Mouse (Mus musculus) lung, postnatal 4 days (tissue): ENCODE data around the gene Cpeb4.
A peak's percentile ranks its signal among the peaks of the same experiment; 100 is the strongest.

Source experiments
- DNase-seq, 2 experiments: peaks; one replicate each; pipeline ENCODE4 v3.0.0; 2021

Gene Cpeb4

GRCm38 (mm10) chr11:31902251-31903001 is 30.4 kb downstream of the Cpeb4 start:
- no peak for DNase-seq

GRCm38 (mm10) chr11:31906499-31906898 is 34.5 kb downstream of the Cpeb4 start:
- no peak for DNase-seq

GRCm38 (mm10) chr11:31907650-31908049 is 35.6 kb downstream of the Cpeb4 start:
- no peak for DNase-seq

- no peak for DNase-seq
These were observed 40.9 kb downstream of the Cpeb4 start for GRCm38 (mm10) chr11:31912958-31913357.

GRCm38 (mm10) chr11:31917769-31918168 is 45.8 kb downstream of the Cpeb4 start:
- no peak for DNase-seq

GRCm38 (mm10) chr11:31930051-31930450 is 58.0 kb downstream of the Cpeb4 start:
- DNase-seq = no peak

- DNase-seq = no peak
These were observed 63.6 kb downstream of the Cpeb4 start for GRCm38 (mm10) chr11:31935652-31936051.

GRCm38 (mm10) chr11:31936910-31937525 is 65.0 kb downstream of the Cpeb4 start:
- DNase-seq = no peak

GRCm38 (mm10) chr11:31940898-31941639 is 69.1 kb downstream of the Cpeb4 start:
- DNase-seq = no peak

- peak in 1 of 2 experiments; percentile 23 for DNase-seq
These were observed 69.9 kb downstream of the Cpeb4 start for GRCm38 (mm10) chr11:31941640-31942638.

GRCm38 (mm10) chr11:31945471-31945870 is 73.5 kb downstream of the Cpeb4 start:
- no peak for DNase-seq

- no peak for DNase-seq
These were observed 76.7 kb downstream of the Cpeb4 start for GRCm38 (mm10) chr11:31948462-31949330.

GRCm38 (mm10) chr11:31949331-31949785 is 77.3 kb downstream of the Cpeb4 start:
- DNase-seq = peak; percentile 39 to 76

- DNase-seq = no peak
These were observed 88.1 kb downstream of the Cpeb4 start for GRCm38 (mm10) chr11:31960071-31960470.

- DNase-seq = no peak
These were observed 92.0 kb downstream of the Cpeb4 start for GRCm38 (mm10) chr11:31963993-31964392.

GRCm38 (mm10) chr11:31965256-31966134 is 93.5 kb downstream of the Cpeb4 start, which contains the start of gene 4930524B15Rik:
TSS of gene 4930524B15Rik (plus strand) at chr11:31965592.
- peak in 1 of 2 experiments; percentile 60 for DNase-seq

- no peak for DNase-seq
These were observed 102.1 kb downstream of the Cpeb4 start for GRCm38 (mm10) chr11:31974132-31974531.

GRCm38 (mm10) chr11:31974826-31975225 is 102.8 kb downstream of the Cpeb4 start:
- peak in 1 of 2 experiments; percentile 42 for DNase-seq

- no peak for DNase-seq
These were observed 103.7 kb downstream of the Cpeb4 start for GRCm38 (mm10) chr11:31975678-31976077.

GRCm38 (mm10) chr11:31976137-31976536 is 104.1 kb downstream of the Cpeb4 start:
- DNase-seq = no peak
